14 mouse cellular contexts compared by ENCODE assay signal in genomic region chr9:61844645-61845044, GRCm38 (mm10).
"Had no signal": no experiment of that assay in that cellular context is flagged by ENCODE, and none has a peak within 500 bp of the region (broad histone marks: within the 10 kb centered on the region; RNA-seq: fewer than 3 reads in every experiment).

No protein-coding gene starts in this region.

- H3K36me3 ChIP-seq: limb, embryonic 12.5 days; liver, embryonic 13.5 days; midbrain, embryonic 13.5 days; neural tube, embryonic 15.5 days had no signal

- H3K4me3 ChIP-seq: layer of hippocampus, adult 2 months; limb, embryonic 12.5 days; liver, embryonic 13.5 days; midbrain, embryonic 13.5 days; myocyte; neural tube, embryonic 15.5 days had no signal

- ATAC-seq: hindbrain, postnatal 0 days; midbrain, embryonic 13.5 days had no signal

- H3K4me2 ChIP-seq: limb, embryonic 12.5 days; liver, embryonic 13.5 days; midbrain, embryonic 13.5 days; neural tube, embryonic 15.5 days had no signal

- H3K9me3 ChIP-seq: limb, embryonic 12.5 days; liver, embryonic 13.5 days; midbrain, embryonic 13.5 days; neural tube, embryonic 15.5 days had no signal

- H3K4me1 ChIP-seq: midbrain, embryonic 13.5 days; neural tube, embryonic 15.5 days had no signal

- DNase-seq: kidney, adult 11 months; kidney, adult 9 months; kidney, postnatal 36 days; liver, embryonic 13.5 days; right cerebral cortex, adult 18-20 months; right cerebral cortex, postnatal 25 days; thymus, postnatal 36 days had no signal

- H3K27me3 ChIP-seq: limb, embryonic 12.5 days; liver, embryonic 13.5 days; midbrain, embryonic 13.5 days; neural tube, embryonic 15.5 days had no signal

- H3K27ac ChIP-seq: hindbrain, postnatal 0 days; kidney, postnatal 0 days; layer of hippocampus, adult 2 months; limb, embryonic 12.5 days; midbrain, embryonic 13.5 days; neural tube, embryonic 15.5 days had no signal

- H3K9ac ChIP-seq: limb, embryonic 12.5 days; liver, embryonic 13.5 days; midbrain, embryonic 13.5 days; neural tube, embryonic 15.5 days had no signal
